Mouse (Mus musculus): ENCODE results near the gene Zc3h6. TPM values are rescaled to one million over a fixed set of nuclear protein-coding genes. Genes with fewer than 3 reads are reported as not detected.

Zc3h6 gene
- 3.1 and 4.1 TPM in 2 replicates for polyA plus RNA-seq (2012; ENCODE audit: insufficient read depth, insufficient read length, missing spikeins)

GRCm38 (mm10) chr2:128966641-128967580 is at the start of gene Zc3h6:
Gene Zc3h6, plus strand, starts transcription at chr2:128967402.
- Histone ChIP-seq H3K4me3 (ENCODE audit: insufficient read depth, low read depth, low read length) (peak within 1 kb of the TSS; percentile 99), H3K27ac (replicated peaks; ENCODE audit: low read depth, low read length) (peak within 1 kb of the TSS; percentile 100), H3K4me1 (ENCODE audit: control insufficient read depth, insufficient read depth, insufficient read length, low read length) (no peaks in the 10 kb centered on the region)

DNA sequence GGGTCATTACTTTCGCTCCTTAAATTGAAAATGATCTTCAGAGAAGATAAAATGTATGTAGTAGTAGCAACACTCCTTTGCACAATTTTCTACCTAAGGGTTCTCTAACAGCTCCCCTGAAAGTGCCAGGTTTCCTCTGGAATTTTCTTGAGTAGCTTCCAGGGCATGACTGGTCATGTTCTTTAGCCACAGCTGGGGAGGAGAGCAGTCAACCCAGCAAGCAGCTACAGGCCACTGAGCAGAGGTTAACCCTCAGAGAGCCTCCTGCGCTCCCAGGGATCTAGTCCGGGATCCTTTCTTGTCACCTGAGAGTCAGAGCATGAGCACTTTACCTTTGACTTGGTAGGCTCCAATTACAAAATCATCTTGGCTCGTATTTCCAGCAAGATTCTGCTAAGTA is 42.4 kb upstream of the Zc3h6 start:
- Histone ChIP-seq H3K4me3 (ENCODE audit: insufficient read depth, low read depth, low read length) (no peak overlapping the region), H3K4me1 (ENCODE audit: control insufficient read depth, insufficient read depth, insufficient read length, low read length) (no peaks in the 10 kb centered on the region), H3K27ac (replicated peaks; ENCODE audit: low read depth, low read length) (no peak overlapping the region)

DNA sequence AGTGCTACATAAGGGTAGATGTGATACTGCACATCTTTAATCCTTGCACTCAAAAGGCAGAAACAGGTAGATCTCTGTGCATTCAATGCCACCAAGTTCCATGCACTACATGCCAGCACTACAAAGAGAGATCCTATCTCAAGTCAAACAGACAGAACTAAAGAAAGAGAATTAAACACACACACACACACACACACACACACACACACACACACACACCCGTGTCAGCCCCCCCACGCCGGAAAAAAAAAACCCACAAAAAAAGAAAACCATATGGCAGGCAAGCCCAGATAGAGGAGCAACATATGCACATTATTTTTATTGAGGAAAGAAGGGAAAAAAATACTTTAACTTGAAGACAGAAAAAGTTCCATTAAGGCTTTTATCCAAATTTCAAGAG is 38.8 kb upstream of the Zc3h6 start:
- Histone ChIP-seq H3K4me1 (ENCODE audit: control insufficient read depth, insufficient read depth, insufficient read length, low read length) (no peaks in the 10 kb centered on the region), H3K27ac (replicated peaks; ENCODE audit: low read depth, low read length) (no peak overlapping the region), H3K4me3 (ENCODE audit: insufficient read depth, low read depth, low read length) (no peak overlapping the region)

GRCm38 (mm10) chr2:128930704-128931103 is 36.5 kb upstream of the Zc3h6 start:
- Histone ChIP-seq H3K4me3 (ENCODE audit: insufficient read depth, low read depth, low read length) (no peak overlapping the region), H3K4me1 (ENCODE audit: control insufficient read depth, insufficient read depth, insufficient read length, low read length) (no peaks in the 10 kb centered on the region), H3K27ac (replicated peaks; ENCODE audit: low read depth, low read length) (no peak overlapping the region)

GRCm38 (mm10) chr2:128936256-128936655 is 30.9 kb upstream of the Zc3h6 start:
- H3K27ac ChIP-seq (replicated peaks; ENCODE audit: low read depth, low read length), result no peak overlapping the region
- H3K4me1 ChIP-seq (ENCODE audit: control insufficient read depth, insufficient read depth, insufficient read length, low read length), result no peaks in the 10 kb centered on the region
- no peak overlapping the region for H3K4me3 ChIP-seq (ENCODE audit: insufficient read depth, low read depth, low read length)

DNA sequence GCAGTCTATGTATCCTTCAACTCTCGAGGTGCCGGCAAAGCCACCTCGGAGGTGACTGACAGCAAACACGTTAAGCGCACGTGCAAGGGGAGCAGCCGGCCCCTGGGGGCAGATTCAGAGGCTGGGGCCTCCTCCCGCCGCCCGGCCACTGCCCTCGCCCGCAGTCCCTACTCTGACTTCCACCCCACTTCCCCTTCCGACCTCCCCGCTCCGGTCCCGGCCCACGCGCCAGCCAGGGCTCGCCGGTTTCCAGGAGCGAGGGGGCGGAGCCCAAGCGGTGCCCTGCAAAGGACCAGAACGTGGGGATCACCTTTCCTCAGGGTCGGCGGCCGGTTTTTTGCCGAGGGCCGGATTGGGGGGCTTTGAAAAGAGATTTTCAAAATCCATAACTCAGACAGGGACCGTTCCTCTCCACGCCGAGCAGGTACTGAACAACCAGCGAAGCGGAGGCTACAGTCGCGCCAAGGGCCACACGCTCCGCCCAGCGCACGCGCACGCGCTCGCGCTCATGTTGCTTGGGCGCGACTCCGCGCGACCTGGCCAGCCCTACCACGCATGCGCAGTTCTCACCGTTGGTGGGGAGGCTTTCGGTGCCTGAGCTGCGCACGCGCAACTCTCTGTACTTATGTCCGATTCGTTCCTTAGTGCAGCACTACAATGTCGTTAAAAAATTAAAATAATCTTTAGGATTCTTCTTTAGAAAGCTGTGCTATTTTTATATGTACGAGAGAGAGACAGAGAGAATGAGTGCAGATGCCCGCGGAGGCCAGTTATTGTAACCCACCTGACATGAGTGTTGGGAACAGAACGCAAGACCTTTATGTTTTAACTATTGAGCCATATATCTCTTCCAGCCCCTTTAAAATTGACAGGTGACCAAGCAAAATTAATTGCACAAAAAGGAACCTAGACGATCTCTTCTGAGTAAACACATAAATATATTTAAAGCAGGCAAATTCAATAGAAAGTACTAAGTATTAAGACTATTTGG is 23.4 kb upstream of the Zc3h6 start, which contains the start of gene Zc3h8:
Gene Zc3h8, minus strand, starts transcription at position 540 of the 991 bp plus-strand sequence.
- peak within 1 kb of the TSS; percentile 70 for H3K4me3 ChIP-seq (ENCODE audit: insufficient read depth, low read depth, low read length)
- H3K4me1 ChIP-seq (ENCODE audit: control insufficient read depth, insufficient read depth, insufficient read length, low read length), result no peaks in the 10 kb centered on the region
- H3K27ac ChIP-seq (replicated peaks; ENCODE audit: low read depth, low read length), result peak within 1 kb of the TSS; percentile 52

- H3K27ac ChIP-seq (replicated peaks; ENCODE audit: low read depth, low read length), result no peak overlapping the region
- H3K4me3 ChIP-seq (ENCODE audit: insufficient read depth, low read depth, low read length), result no peak overlapping the region
- no peaks in the 10 kb centered on the region for H3K4me1 ChIP-seq (ENCODE audit: control insufficient read depth, insufficient read depth, insufficient read length, low read length)
Observed at GRCm38 (mm10) chr2:128947962-128948588, 19.1 kb upstream of the Zc3h6 start.

DNA sequence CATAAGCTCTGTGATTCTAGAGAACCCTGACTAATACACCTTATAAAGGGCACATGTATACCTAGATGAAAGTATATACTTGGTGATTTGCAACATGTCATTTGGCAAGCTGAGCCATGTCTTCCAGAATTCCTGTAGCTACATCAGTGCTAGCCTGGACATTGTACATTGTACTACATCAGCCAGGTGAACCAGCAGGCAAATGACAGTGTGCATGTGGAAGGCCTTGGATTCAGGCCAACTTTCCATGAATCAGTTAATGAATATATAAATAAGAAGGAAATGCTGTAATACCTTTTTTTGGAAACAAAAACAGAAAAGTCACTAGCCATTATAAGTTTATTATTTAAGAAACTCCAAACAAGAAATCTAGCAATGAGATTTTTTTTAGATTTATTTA is 13.0 kb upstream of the Zc3h6 start:
- Histone ChIP-seq H3K4me1 (ENCODE audit: control insufficient read depth, insufficient read depth, insufficient read length, low read length) (no peaks in the 10 kb centered on the region), H3K4me3 (ENCODE audit: insufficient read depth, low read depth, low read length) (no peak overlapping the region), H3K27ac (replicated peaks; ENCODE audit: low read depth, low read length) (no peak overlapping the region)

DNA sequence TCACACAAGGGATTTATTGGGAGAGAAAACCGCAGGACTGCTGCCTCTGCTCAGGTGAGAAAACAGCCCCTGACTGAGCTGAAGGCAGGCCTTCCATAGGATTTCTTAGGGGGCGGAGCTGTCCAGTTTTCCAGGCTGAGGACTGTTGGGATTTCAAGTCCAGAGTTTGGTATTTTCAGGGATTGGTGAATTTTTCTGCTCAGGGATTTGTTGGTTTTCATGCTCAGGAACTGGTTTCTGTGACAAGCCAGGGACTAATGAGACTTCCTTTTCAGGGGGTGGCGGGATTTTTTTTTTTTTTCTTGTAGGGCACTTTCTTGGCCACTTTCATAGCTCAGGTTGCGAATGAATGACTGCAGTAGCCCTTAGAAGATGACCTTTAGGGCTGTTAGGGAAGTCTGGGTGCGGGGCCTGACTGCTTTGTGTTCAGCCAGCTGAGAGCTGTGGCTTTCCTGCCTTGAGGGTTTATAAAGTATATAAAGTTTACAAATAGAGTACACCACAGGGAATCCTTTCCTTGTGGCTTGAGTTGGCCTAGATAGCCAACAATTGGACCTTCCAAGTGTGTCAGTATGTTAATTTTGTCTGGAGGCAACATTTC is 1.6 kb upstream of the Zc3h6 start:
- no peak overlapping the region for H3K4me3 ChIP-seq (ENCODE audit: insufficient read depth, low read depth, low read length)
- H3K27ac ChIP-seq (replicated peaks; ENCODE audit: low read depth, low read length), result no peak overlapping the region
- H3K4me1 ChIP-seq (ENCODE audit: control insufficient read depth, insufficient read depth, insufficient read length, low read length), result no peaks in the 10 kb centered on the region

- no peaks in the 10 kb centered on the region for H3K4me1 ChIP-seq (ENCODE audit: control insufficient read depth, insufficient read depth, insufficient read length, low read length)
- no peak overlapping the region for H3K4me3 ChIP-seq (ENCODE audit: insufficient read depth, low read depth, low read length)
Observed at GRCm38 (mm10) chr2:128966236-128966635, 966 bp upstream of the Zc3h6 start.

DNA sequence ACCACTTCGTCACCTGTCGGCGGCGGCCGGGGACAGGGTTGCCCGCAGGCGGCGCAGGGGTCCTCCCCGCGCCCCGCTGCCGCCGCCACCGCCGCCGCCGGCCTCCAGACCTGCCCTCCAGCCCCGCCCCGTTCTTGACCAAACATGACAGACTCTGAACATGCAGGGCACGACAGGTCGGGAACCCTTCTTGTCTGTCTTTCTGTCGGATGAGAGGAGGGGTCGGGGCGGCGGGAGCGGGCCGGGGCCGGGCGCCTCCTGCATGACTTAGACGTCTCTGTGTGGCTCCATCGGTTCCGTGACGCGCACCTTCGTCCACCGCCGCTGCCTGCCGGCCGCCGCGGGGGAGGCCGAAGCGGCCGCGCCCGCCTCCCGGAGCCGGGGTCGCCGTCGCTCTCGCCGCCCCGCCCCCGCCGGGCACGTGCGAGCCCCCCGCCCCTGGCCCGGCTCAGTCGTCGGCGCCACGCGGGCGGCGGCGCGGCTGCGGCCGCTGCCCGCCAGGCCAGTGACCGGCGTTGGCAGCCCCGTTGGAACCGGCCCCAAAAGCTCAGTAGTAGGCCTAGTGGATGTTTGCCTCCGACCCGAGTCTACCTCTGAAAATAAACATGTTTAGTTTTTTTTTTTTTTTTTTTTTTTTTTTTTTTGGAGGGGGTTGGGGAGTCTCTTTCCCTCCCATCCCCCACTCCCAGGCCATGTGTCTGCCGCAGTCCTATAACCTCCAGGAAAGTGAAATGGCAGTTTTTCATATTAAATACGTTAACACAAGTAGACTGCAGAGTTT is 649 bp downstream of the Zc3h6 start, which contains the start of gene Gm10762:
Gene Gm10762, minus strand, starts transcription at position 65 of the 781 bp plus-strand sequence.
- Histone ChIP-seq H3K4me1 (ENCODE audit: control insufficient read depth, insufficient read depth, insufficient read length, low read length) (no peaks in the 10 kb centered on the region), H3K4me3 (ENCODE audit: insufficient read depth, low read depth, low read length) (peak within 1 kb of the TSS; percentile 99), H3K27ac (replicated peaks; ENCODE audit: low read depth, low read length) (peak within 1 kb of the TSS; percentile 100)

More at GRCm38 (mm10) chr2:128966236-128966635, 966 bp upstream of the Zc3h6 start:
- no peak overlapping the region for H3K27ac ChIP-seq (replicated peaks; ENCODE audit: low read depth, low read length)

GRCm38 (mm10) chr2:128968475-128969083 is 1.4 kb downstream of the Zc3h6 start:
- Histone ChIP-seq H3K4me3 (ENCODE audit: insufficient read depth, low read depth, low read length) (peak overlapping the region; percentile 99), H3K4me1 (ENCODE audit: control insufficient read depth, insufficient read depth, insufficient read length, low read length) (no peaks in the 10 kb centered on the region; the same call in 1 of the 2 replicates), H3K27ac (replicated peaks; ENCODE audit: low read depth, low read length) (no peak overlapping the region)

DNA sequence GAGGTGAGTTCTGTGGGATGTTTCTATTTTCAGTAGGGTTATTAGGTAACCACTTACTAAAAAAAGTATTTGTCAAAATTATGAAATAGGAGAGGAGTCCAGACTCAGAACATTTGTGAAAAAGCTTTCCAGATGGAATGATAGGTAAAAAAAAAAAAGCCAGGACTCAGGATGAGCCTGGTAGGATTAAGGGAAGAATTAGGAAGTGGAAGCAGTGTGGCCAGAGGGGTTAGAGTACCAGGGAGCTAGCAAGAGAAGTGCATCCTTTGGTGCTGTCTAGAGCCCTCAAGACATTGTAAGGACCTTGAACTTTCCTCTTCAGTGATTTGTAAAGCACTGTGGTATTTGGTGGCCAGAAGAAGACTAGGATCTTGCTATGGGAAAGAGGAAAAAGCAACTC is 5.1 kb downstream of the Zc3h6 start:
- no peaks in the 10 kb centered on the region; the same call in 1 of the 2 replicates for H3K4me1 ChIP-seq (ENCODE audit: control insufficient read depth, insufficient read depth, insufficient read length, low read length)
- no peak overlapping the region for H3K4me3 ChIP-seq (ENCODE audit: insufficient read depth, low read depth, low read length)
- H3K27ac ChIP-seq (replicated peaks; ENCODE audit: low read depth, low read length), result peak overlapping the region; percentile 95
